In genomic region chr1:133799686-133800445, GRCm38 (mm10) we compare ENCODE assay signal across 8 mouse cellular contexts. TPM values are rescaled to one million over a fixed set of nuclear protein-coding genes. Genes with fewer than 3 reads are reported as not detected.
DNase-seq lines count a peak whose midpoint lies in the region; ATAC-seq and TF ChIP-seq lines count a peak whose summit lies in the region.

No protein-coding gene starts in this region.

- H3K9ac ChIP-seq in kidney, embryonic 14.5 days (ENCODE audit: low read depth, low read length) = peak overlapping the region; percentile 55; the same call in 1 of the 2 replicates

- peak overlapping the region; percentile 94 for H3K4me2 ChIP-seq in kidney, embryonic 14.5 days (replicated peaks; ENCODE audit: low read depth, low read length)

- no peaks in the 10 kb centered on the region for H3K36me3 ChIP-seq in kidney, embryonic 14.5 days (ENCODE audit: control insufficient read depth, insufficient read depth, low read length)

- peaks cover 5% of the 10 kb centered on the region; the same call in 1 of the 2 replicates for H3K4me1 ChIP-seq in bone marrow, adult 2 months (ENCODE audit: control insufficient read depth, insufficient read depth, low read length)
- H3K4me1 ChIP-seq in kidney, embryonic 14.5 days (ENCODE audit: control insufficient read depth, insufficient read depth, low read length) = peaks cover 27% of the 10 kb centered on the region

- no peaks in the 10 kb centered on the region for H3K27me3 ChIP-seq in kidney, embryonic 14.5 days (ENCODE audit: control insufficient read depth, insufficient read depth, low read length)

- no peak; the same call in 1 of the 2 replicates for ATAC-seq in kidney, embryonic 14.5 days (ENCODE audit: low FRiP score, low TSS enrichment)

- TF ChIP-seq CTCF in bone marrow, adult 2 months (IDR thresholded peaks at IDR 0.05; ENCODE audit: control insufficient read depth, insufficient read depth, low read length) = no peak

- H3K27ac ChIP-seq in bone marrow, adult 2 months (ENCODE audit: control insufficient read depth, insufficient read depth, low read depth, low read length, poor library complexity) = peak overlapping the region; percentile 84
- no peak overlapping the region for H3K27ac ChIP-seq in kidney, embryonic 14.5 days (ENCODE audit: low read depth, low read length)

- 1% methylated on average over 21 of the region's 21 CpGs for WGBS in bone marrow, adult 2 months
- 4% methylated on average over 21 of the region's 21 CpGs for WGBS in kidney, embryonic 14.5 days

- TF ChIP-seq POLR2A in bone marrow, adult 2 months (IDR thresholded peaks at IDR 0.05; ENCODE audit: borderline replicate concordance, control insufficient read depth, low read depth, low read length) = peak; percentile 27; the same call in 1 of the 2 replicates

- no peaks in the 10 kb centered on the region for H3K9me3 ChIP-seq in kidney, embryonic 14.5 days (ENCODE audit: control insufficient read depth, low read length)

- peak; percentile 16 for DNase-seq in adrenal gland, adult 2 months
- no peak for DNase-seq in adrenal gland, adult 18-20 months (ENCODE audit: low spot score in 2 of 2)
- peak; percentile 47 to 50 for DNase-seq in heart, adult 9 months (ENCODE audit: low spot score in 2 of 2)
- DNase-seq in lung, postnatal 25 days (ENCODE audit: low spot score) = peak; percentile 24
- no peak for DNase-seq in layer of hippocampus, postnatal 36 days
- DNase-seq in layer of hippocampus, adult 9-10 months (ENCODE audit: low spot score) = no peak

- peak overlapping the region; percentile 95 for H3K4me3 ChIP-seq in bone marrow, adult 2 months (replicated peaks; ENCODE audit: control insufficient read depth, low read depth, low read length)
- peak overlapping the region; percentile 64 for H3K4me3 ChIP-seq in kidney, embryonic 14.5 days (ENCODE audit: low read length)

RNA-seq across cellular contexts. Expression of gene Atp2b4, which starts 1.0 kb away (rescaled TPM):
- 10 to 100 TPM; 24.9 to 39.7 TPM for total RNA-seq in adrenal gland, adult 2 months (2021)
- 4.2 and 4.5 TPM in 2 replicates for polyA plus RNA-seq in adrenal gland, adult 2 months (2012; rRNA removed)
- 10 to 100 TPM; 25.1 to 41.5 TPM for total RNA-seq in adrenal gland, adult 18-20 months (2021)
- polyA plus RNA-seq in bone marrow, adult 2 months (2011; ENCODE audit: insufficient read depth, insufficient read length, low replicate concordance, missing spikeins) = 37.6 and 43.7 TPM in 2 replicates
- 5.2 and 9.6 TPM in 2 replicates for polyA plus RNA-seq in kidney, embryonic 14.5 days (2014; fragmentation: Nextera tagmentation; extraction: Ambion mirVana)
- total RNA-seq in layer of hippocampus, postnatal 36 days (2021) = 10 to 100 TPM; 67.8 to 72.1 TPM

Comparison
In these comparisons a context has a peak if more than half of its experiments do, and no peak if none do; other contexts are left out.
1. DNase-seq: peak in adrenal gland, adult 2 months (single experiment), heart, adult 9 months (2 of 2) and lung, postnatal 25 days (single experiment); none in adrenal gland, adult 18-20 months (0 of 2), layer of hippocampus, postnatal 36 days (0 of 2) and layer of hippocampus, adult 9-10 months (single experiment).